Mouse (Mus musculus) cerebellum, postnatal 4 days (tissue): Measurements from ENCODE around the gene Stat6.

ENCODE experiments used
- DNase-seq, 2 experiments: peaks; one replicate each; pipeline ENCODE4 v3.0.0; 2022; ENCODE audit warnings: low spot score in 2 of 2, mixed read lengths in 1 of 2

The Stat6 gene

GRCm38 (mm10) chr10:127674046-127674655, 31.4 kb downstream of the Stat6 start:
- no peak for DNase-seq

- peak; percentile 53 to 82 for DNase-seq
These were observed 32.2 kb downstream of the Stat6 start for GRCm38 (mm10) chr10:127674794-127675522.

GRCm38 (mm10) chr10:127675859-127676398, 33.1 kb downstream of the Stat6 start:
- no peak for DNase-seq

- DNase-seq: peak; percentile 72 to 94
These were observed 34.1 kb downstream of the Stat6 start for GRCm38 (mm10) chr10:127676691-127677548.

- peak in 1 of 2 experiments; percentile 68 for DNase-seq
These were observed 35.0 kb downstream of the Stat6 start for GRCm38 (mm10) chr10:127677591-127678336.

- no peak for DNase-seq
These were observed 36.4 kb downstream of the Stat6 start for GRCm38 (mm10) chr10:127679208-127679607.

GRCm38 (mm10) chr10:127679881-127680280, 37.1 kb downstream of the Stat6 start:
- DNase-seq: no peak

- no peak for DNase-seq
These were observed 40.1 kb downstream of the Stat6 start for GRCm38 (mm10) chr10:127682886-127683285.

- no peak for DNase-seq
These were observed 48.3 kb downstream of the Stat6 start for GRCm38 (mm10) chr10:127691053-127691452.

GRCm38 (mm10) chr10:127694636-127695035, 51.9 kb downstream of the Stat6 start:
- DNase-seq: no peak

GRCm38 (mm10) chr10:127695775-127696174, 53.0 kb downstream of the Stat6 start:
- no peak for DNase-seq

GRCm38 (mm10) chr10:127698966-127699365, 56.2 kb downstream of the Stat6 start:
- no peak for DNase-seq

GRCm38 (mm10) chr10:127703299-127703698, 60.5 kb downstream of the Stat6 start:
- DNase-seq: no peak

GRCm38 (mm10) chr10:127704293-127704692, 61.5 kb downstream of the Stat6 start:
- no peak for DNase-seq

- DNase-seq: no peak
These were observed 62.0 kb downstream of the Stat6 start, which contains the start of gene Myo1a for GRCm38 (mm10) chr10:127704766-127705220. TSS of gene Myo1a (plus strand) at chr10:127705170.

- DNase-seq: no peak
These were observed 63.0 kb downstream of the Stat6 start for GRCm38 (mm10) chr10:127705783-127706182.

GRCm38 (mm10) chr10:127707721-127708120, 64.9 kb downstream of the Stat6 start:
- no peak for DNase-seq

- no peak for DNase-seq
These were observed 66.1 kb downstream of the Stat6 start for GRCm38 (mm10) chr10:127708850-127709370.

- no peak for DNase-seq
These were observed 67.5 kb downstream of the Stat6 start for GRCm38 (mm10) chr10:127710331-127710730.
